Mouse (Mus musculus) spleen, adult 2 months (tissue): ENCODE data around the gene Fzr1.

Experiments used
- CTCF ChIP-seq: fragments of 200-500 bp; IDR thresholded peaks from 2 replicates; pipeline ENCODE4 v1.5.1; 2011; ENCODE audit warnings: mild to moderate bottlenecking, inconsistent platforms; ENCODE audit not compliant: insufficient read depth, insufficient read length, insufficient replicate concordance; ENCODE audit errors: extremely low read depth
- POLR2A ChIP-seq: fragments of 200-500 bp; IDR thresholded peaks from 2 replicates; pipeline ENCODE4 v1.6.1; 2011; ENCODE audit warnings: low read depth, low read length, inconsistent platforms

- no peak for TF ChIP-seq POLR2A
- TF ChIP-seq CTCF, result no peak
Observed at GRCm38 (mm10) chr10:81360721-81361120, 17.6 kb downstream of the Fzr1 start.
